Comparison of ENCODE assay signal across 8 mouse cellular contexts in genomic region chr6:101198943-101199298, GRCm38 (mm10).
A peak's percentile ranks its signal among the peaks of the same experiment; 100 is the strongest.
DNase-seq lines count a peak whose midpoint lies in the region; ATAC-seq and TF ChIP-seq lines count a peak whose summit lies in the region.

No protein-coding gene starts in this region.

- H3K27me3 ChIP-seq in embryonic facial prominence, embryonic 14.5 days (replicated peaks; ENCODE audit: control insufficient read depth, insufficient read depth, low read length): no peaks in the 10 kb centered on the region
- no peaks in the 10 kb centered on the region for H3K27me3 ChIP-seq in intestine, embryonic 15.5 days (replicated peaks)

- 5% methylated on average over 8 of the region's 8 CpGs for WGBS in embryonic facial prominence, embryonic 14.5 days
- 23% methylated on average over 8 of the region's 8 CpGs for WGBS in intestine, embryonic 15.5 days

- no peak for ATAC-seq in embryonic facial prominence, embryonic 14.5 days (ENCODE audit: low read depth)
- ATAC-seq in intestine, embryonic 15.5 days: 0 out of 2 replicates have a peak, but pooled peaks have one; percentile 34

- TF ChIP-seq CTCF in left cerebral cortex, adult 2 months (IDR thresholded peaks at IDR 0.05): no peak

- intact Hi-C loops in left cerebral cortex, adult 2 months (cut with DNase I): loop anchor here (5.0 to 10.0 kb wide), 3 partner anchors 232 to 524 kb away; partner anchors contain the start of gene Shq1
- intact Hi-C loops in left cerebral cortex, postnatal 25 days (cut with DNase I): loop anchor here (10.0 kb wide), 1 partner anchor 524 kb away; the partner anchor contains the start of gene Shq1

- H3K4me2 ChIP-seq in embryonic facial prominence, embryonic 14.5 days (ENCODE audit: low read depth, low read length): peak overlapping the region; percentile 49
- H3K4me2 ChIP-seq in intestine, embryonic 15.5 days (replicated peaks): peak overlapping the region; percentile 44

- peaks cover 15% of the 10 kb centered on the region for H3K4me1 ChIP-seq in embryonic facial prominence, embryonic 14.5 days (ENCODE audit: control insufficient read depth, insufficient read depth, low read length)
- H3K4me1 ChIP-seq in intestine, embryonic 15.5 days (replicated peaks): peaks cover 14% of the 10 kb centered on the region

- H3K27ac ChIP-seq in left cerebral cortex, adult 2 months: peak overlapping the region; percentile 46; the same call in 1 of the 2 replicates
- H3K27ac ChIP-seq in embryonic facial prominence, embryonic 14.5 days (replicated peaks; ENCODE audit: low read depth, low read length): 0 out of 2 replicates have a peak overlapping the region, but pooled peaks have one; percentile 17
- H3K27ac ChIP-seq in intestine, embryonic 15.5 days: no peak overlapping the region

- peak overlapping the region; percentile 32 for H3K9ac ChIP-seq in embryonic facial prominence, embryonic 14.5 days (ENCODE audit: low read depth, low read length)
- H3K9ac ChIP-seq in intestine, embryonic 15.5 days: no peak overlapping the region

- no peaks in the 10 kb centered on the region for H3K9me3 ChIP-seq in embryonic facial prominence, embryonic 14.5 days (ENCODE audit: control insufficient read depth, low read length)
- no peaks in the 10 kb centered on the region for H3K9me3 ChIP-seq in intestine, embryonic 15.5 days

- DNase-seq in left cerebral cortex, adult 2 months (ENCODE audit: extremely low spot score in 1 of 2, low spot score in 2 of 2): peak in 1 of 2 experiments; percentile 22
- DNase-seq in left cerebral cortex, postnatal 25 days (ENCODE audit: low spot score in 2 of 2): no peak
- DNase-seq in embryonic facial prominence, embryonic 14.5 days (ENCODE audit: low spot score): peak; percentile 37
- DNase-seq in retina, postnatal 1 day: peak; percentile 95
- no peak for DNase-seq in urinary bladder, adult 2 months (ENCODE audit: low spot score)
- DNase-seq in adrenal gland, postnatal 4 days (ENCODE audit: low spot score in 2 of 2): no peak
- no peak for DNase-seq in kidney, adult 18-20 months

- H3K4me3 ChIP-seq in left cerebral cortex, adult 2 months: peak overlapping the region; percentile 41
- peak overlapping the region; percentile 20 for H3K4me3 ChIP-seq in embryonic facial prominence, embryonic 14.5 days (ENCODE audit: low read depth, low read length)
- peak overlapping the region; percentile 16; the same call in 1 of the 2 replicates for H3K4me3 ChIP-seq in intestine, embryonic 15.5 days (replicated peaks)

- H3K36me3 ChIP-seq in embryonic facial prominence, embryonic 14.5 days (ENCODE audit: control insufficient read depth, insufficient read depth, low read length): no peaks in the 10 kb centered on the region
- H3K36me3 ChIP-seq in intestine, embryonic 15.5 days: no peaks in the 10 kb centered on the region

Comparison
In these comparisons a context has a peak if more than half of its experiments do, and no peak if none do; other contexts are left out.
1. DNase-seq: peak in embryonic facial prominence, embryonic 14.5 days (single experiment) and retina, postnatal 1 day (single experiment); none in left cerebral cortex, postnatal 25 days (0 of 2), urinary bladder, adult 2 months (single experiment), adrenal gland, postnatal 4 days (0 of 2) and kidney, adult 18-20 months (single experiment).
2. Peak in every context shown above with its lines, with median percentiles within 50 percentile points of each other: H3K4me3 ChIP-seq.